Mouse (Mus musculus) hindbrain, embryonic 11.5 days (tissue): ENCODE results near the gene 1600012H06Rik. TPM values are rescaled to one million over a fixed set of nuclear protein-coding genes. Genes with fewer than 3 reads are reported as not detected.

Experiments used
- ATAC-seq: fragments of 200-750 bp; cut with Nextera tagmentation; 2 replicates; pipeline ENCODE4 v1.8.0; 2017; ENCODE audit warnings: mild to moderate bottlenecking, moderate TSS enrichment, moderate library complexity; ENCODE audit not compliant: low FRiP score
- DNase-seq: peaks from one replicate; pipeline ENCODE4 v3.0.0-alpha.2; 2015; ENCODE audit warnings: low spot score
- H3K27ac ChIP-seq: fragments of 300-500 bp; sonication (generic); 2 replicates; pipeline ENCODE4 v1.5.1; 2014; ENCODE audit warnings: mild to moderate bottlenecking, low read depth, low read length
- H3K27me3 ChIP-seq: fragments of 300-500 bp; sonication (generic); 2 replicates; pipeline ENCODE4 v1.6.1; 2014; ENCODE audit warnings: mild to moderate bottlenecking, low read length, moderate library complexity, mixed read lengths; ENCODE audit not compliant: control insufficient read depth, insufficient read depth
- H3K36me3 ChIP-seq: fragments of 300-500 bp; sonication (generic); 2 replicates; pipeline ENCODE4 v1.6.1; 2014; ENCODE audit warnings: mild to moderate bottlenecking, low read length, moderate library complexity, mixed read lengths; ENCODE audit not compliant: control insufficient read depth, insufficient read depth
- H3K4me1 ChIP-seq: fragments of 300-500 bp; sonication (generic); replicated peaks from 2 replicates; pipeline ENCODE4 v1.6.1; 2014; ENCODE audit warnings: low read length, mixed read lengths; ENCODE audit not compliant: control insufficient read depth, insufficient read depth
- H3K4me2 ChIP-seq: fragments of 300-500 bp; sonication (generic); replicated peaks from 2 replicates; pipeline ENCODE4 v1.6.1; 2014; ENCODE audit warnings: mild to moderate bottlenecking, low read depth, low read length
- H3K4me3 ChIP-seq: fragments of 300-500 bp; sonication (generic); 2 replicates; pipeline ENCODE4 v1.5.1; 2014; ENCODE audit warnings: low read depth, low read length
- H3K9ac ChIP-seq: fragments of 300-500 bp; sonication (generic); 2 replicates; pipeline ENCODE4 v1.6.1; 2014; ENCODE audit warnings: low read depth, low read length
- H3K9me3 ChIP-seq: fragments of 300-500 bp; sonication (generic); 2 replicates; pipeline ENCODE4 v1.6.1; 2016; ENCODE audit warnings: low read length; ENCODE audit not compliant: control insufficient read depth
- WGBS: fragments of 180-500 bp; shearing (Covaris S2); extraction: QIAGEN DNeasy Blood & Tissue Kit; methylation state at CpG from one replicate; pipeline ENCODE4 v1.1.7; 2014; 5-methylcytosine and 5-hydroxymethylcytosine counted together
- polyA plus RNA-seq: library from polyadenylated mRNA; unstranded; fragments of >200 nt; fragmentation: Nextera tagmentation; extraction: Ambion mirVana; gene quantifications from 2 replicates; pipeline ENCODE4 v1.2.1, GENCODE M21; 2014

The 1600012H06Rik gene
- polyA plus RNA-seq, 1 experiment from 2014 or later: 39.4 TPM

GRCm38 (mm10) chr17:14910771-14911170, 32.2 kb upstream of the 1600012H06Rik start:
- WGBS: 92% methylated on average over 5 of the region's 5 CpGs
- H3K4me2 ChIP-seq: no peak overlapping the region
- H3K4me3 ChIP-seq: no peak overlapping the region
- H3K4me1 ChIP-seq: no peaks in the 10 kb centered on the region
- no peaks in the 10 kb centered on the region for H3K27me3 ChIP-seq
- no peaks in the 10 kb centered on the region for H3K9me3 ChIP-seq
- no peak overlapping the region for H3K27ac ChIP-seq
- ATAC-seq (no peak), DNase-seq (no peak)
- H3K9ac ChIP-seq: no peak overlapping the region
- H3K36me3 ChIP-seq: no peaks in the 10 kb centered on the region

DNA sequence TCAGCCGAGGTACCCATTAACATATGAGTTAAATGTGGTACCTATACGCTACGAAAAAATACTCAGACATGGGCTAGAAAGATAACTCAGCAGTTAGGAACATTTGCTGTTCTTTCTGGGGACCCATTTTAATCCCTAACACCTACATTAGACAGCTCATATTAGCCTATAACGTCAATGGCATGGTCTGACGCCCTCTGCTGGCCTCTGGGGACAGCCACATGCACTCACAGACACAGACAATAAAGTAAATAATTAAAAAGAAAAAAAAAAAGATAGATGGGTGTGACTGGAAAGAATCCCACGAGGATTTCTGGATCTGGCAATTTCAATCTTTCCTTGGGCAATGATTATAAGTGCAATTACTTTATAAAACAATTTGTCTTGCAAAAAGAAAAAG, 30.6 kb upstream of the 1600012H06Rik start:
- no peaks in the 10 kb centered on the region for H3K4me1 ChIP-seq
- 54% methylated on average over 6 of the region's 6 CpGs for WGBS
- no peak overlapping the region for H3K4me3 ChIP-seq
- DNase-seq: peak; percentile 31
- no peaks in the 10 kb centered on the region for H3K27me3 ChIP-seq
- ATAC-seq: no peak
- no peaks in the 10 kb centered on the region for H3K9me3 ChIP-seq
- no peak overlapping the region for H3K9ac ChIP-seq
- no peaks in the 10 kb centered on the region for H3K36me3 ChIP-seq
- no peak overlapping the region for H3K27ac ChIP-seq
- H3K4me2 ChIP-seq: no peak overlapping the region

DNA sequence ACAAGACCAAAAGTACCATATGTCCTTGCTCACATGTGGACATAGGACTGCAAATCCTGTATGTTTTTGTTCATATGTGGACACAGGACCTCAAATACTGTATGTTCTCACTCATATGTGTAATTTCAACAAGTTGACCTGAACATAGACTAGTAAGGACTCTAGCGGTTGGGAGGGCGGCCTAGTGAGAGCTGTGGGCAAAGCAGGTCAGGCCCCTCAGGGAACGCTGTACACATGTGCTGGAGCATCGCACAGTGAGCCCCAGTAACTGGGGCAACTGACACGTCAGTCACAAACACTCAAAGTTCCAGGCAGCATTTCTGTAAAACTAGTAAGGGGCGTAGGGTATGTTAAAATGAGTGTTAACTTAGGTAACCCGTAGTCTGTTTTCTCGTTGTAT, 30.0 kb upstream of the 1600012H06Rik start:
- Histone ChIP-seq H3K4me1 (no peaks in the 10 kb centered on the region), H3K27ac (no peak overlapping the region)
- 85% methylated on average over 8 of the region's 8 CpGs for WGBS

DNA sequence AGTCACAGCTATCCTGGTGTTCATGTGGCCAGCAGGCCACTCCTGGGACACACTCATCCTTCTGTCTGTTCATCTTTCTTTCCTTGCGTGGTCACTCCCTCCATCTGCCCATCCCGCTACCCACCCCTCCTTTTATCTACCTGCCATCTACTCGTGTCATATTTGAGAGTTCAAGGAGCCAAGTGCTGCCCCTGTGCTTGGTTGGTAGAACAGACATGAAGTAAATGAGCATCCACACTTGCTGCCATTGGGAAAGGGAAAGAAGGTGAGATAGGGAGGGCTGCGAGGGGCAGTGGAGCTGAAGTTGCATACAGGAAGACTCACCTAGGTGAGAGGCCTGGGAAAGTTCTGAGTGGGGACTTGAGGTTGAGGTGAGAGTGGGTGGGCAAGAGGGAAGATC, 28.6 kb upstream of the 1600012H06Rik start:
- H3K4me1 ChIP-seq: no peaks in the 10 kb centered on the region
- H3K9ac ChIP-seq: no peak overlapping the region
- WGBS: 84% methylated on average over 4 of the region's 4 CpGs
- H3K9me3 ChIP-seq: no peaks in the 10 kb centered on the region
- H3K4me3 ChIP-seq: no peak overlapping the region
- H3K4me2 ChIP-seq: no peak overlapping the region
- H3K27ac ChIP-seq: no peak overlapping the region
- ATAC-seq: no peak
- no peaks in the 10 kb centered on the region for H3K27me3 ChIP-seq
- no peak for DNase-seq
- H3K36me3 ChIP-seq: no peaks in the 10 kb centered on the region

More for the DNA sequence above, 30.0 kb upstream of the 1600012H06Rik start:
- DNase-seq (no peak), ATAC-seq (no peak)
- Histone ChIP-seq H3K4me3 (no peak overlapping the region), H3K36me3 (no peaks in the 10 kb centered on the region), H3K27me3 (no peaks in the 10 kb centered on the region), H3K9ac (no peak overlapping the region), H3K9me3 (no peaks in the 10 kb centered on the region), H3K4me2 (no peak overlapping the region)

GRCm38 (mm10) chr17:14917866-14918265, 25.1 kb upstream of the 1600012H06Rik start:
- Histone ChIP-seq H3K9me3 (no peaks in the 10 kb centered on the region), H3K9ac (no peak overlapping the region), H3K4me2 (no peak overlapping the region), H3K4me3 (no peak overlapping the region), H3K36me3 (no peaks in the 10 kb centered on the region), H3K4me1 (no peaks in the 10 kb centered on the region), H3K27ac (no peak overlapping the region), H3K27me3 (no peaks in the 10 kb centered on the region)
- ATAC-seq (no peak), DNase-seq (no peak)
- 92% methylated on average over 8 of the region's 8 CpGs for WGBS

- DNase-seq: no peak
- no peak overlapping the region for H3K4me3 ChIP-seq
- no peaks in the 10 kb centered on the region for H3K4me1 ChIP-seq
- no peak overlapping the region for H3K27ac ChIP-seq
- no peak overlapping the region for H3K4me2 ChIP-seq
- H3K9ac ChIP-seq: no peak overlapping the region
- no peak for ATAC-seq
- H3K9me3 ChIP-seq: no peaks in the 10 kb centered on the region
- H3K36me3 ChIP-seq: no peaks in the 10 kb centered on the region
- WGBS: 74% methylated on average over 6 of the region's 6 CpGs
- no peaks in the 10 kb centered on the region for H3K27me3 ChIP-seq
Observed at GRCm38 (mm10) chr17:14921582-14921981, 21.4 kb upstream of the 1600012H06Rik start.

- Histone ChIP-seq H3K4me2 (no peak overlapping the region), H3K9me3 (no peaks in the 10 kb centered on the region), H3K4me1 (no peaks in the 10 kb centered on the region), H3K27ac (no peak overlapping the region), H3K9ac (no peak overlapping the region), H3K36me3 (no peaks in the 10 kb centered on the region), H3K27me3 (no peaks in the 10 kb centered on the region), H3K4me3 (no peak overlapping the region)
- no peak for DNase-seq
- WGBS: 80% methylated on average over 8 of the region's 8 CpGs
- ATAC-seq: no peak
Observed at GRCm38 (mm10) chr17:14927644-14928218, 15.3 kb upstream of the 1600012H06Rik start.

- no peaks in the 10 kb centered on the region for H3K27me3 ChIP-seq
- no peaks in the 10 kb centered on the region for H3K9me3 ChIP-seq
- H3K4me3 ChIP-seq: no peak overlapping the region
- no peaks in the 10 kb centered on the region for H3K36me3 ChIP-seq
- H3K4me2 ChIP-seq: no peak overlapping the region
- H3K27ac ChIP-seq: no peak overlapping the region
- H3K9ac ChIP-seq: no peak overlapping the region
- DNase-seq: no peak
- H3K4me1 ChIP-seq: no peaks in the 10 kb centered on the region
- ATAC-seq: no peak
- 84% methylated on average over 5 of the region's 5 CpGs for WGBS
Observed at GRCm38 (mm10) chr17:14928631-14929030, 14.4 kb upstream of the 1600012H06Rik start.

- DNase-seq: no peak
- no peak for ATAC-seq
- Histone ChIP-seq H3K27ac (no peak overlapping the region), H3K4me3 (no peak overlapping the region), H3K36me3 (no peaks in the 10 kb centered on the region), H3K27me3 (no peaks in the 10 kb centered on the region), H3K4me2 (no peak overlapping the region), H3K9ac (no peak overlapping the region), H3K9me3 (no peaks in the 10 kb centered on the region), H3K4me1 (no peaks in the 10 kb centered on the region)
- 92% methylated on average over 7 of the region's 7 CpGs for WGBS
Observed at GRCm38 (mm10) chr17:14930697-14931096, 12.3 kb upstream of the 1600012H06Rik start.
